Mouse (Mus musculus) liver, embryonic 14.5 days (tissue): ENCODE results near the gene Gen1. TPM values are rescaled to one million over a fixed set of nuclear protein-coding genes. Genes with fewer than 3 reads are reported as not detected.

ENCODE experiments used
- ATAC-seq: fragments of 200-750 bp; cut with Nextera tagmentation; 2 replicates; pipeline ENCODE4 v1.8.0; 2017; ENCODE audit warnings: moderate number of reproducible peaks, mild to moderate bottlenecking, moderate library complexity; ENCODE audit not compliant: insufficient read depth
- DNase-seq, 3 experiments: peaks; one replicate each; pipeline ENCODE4 v3.0.0-alpha.2; 2012 to 2013; ENCODE audit warnings: low read depth in 3 of 3, low spot score in 3 of 3
- H3K27ac ChIP-seq: fragments of 300-500 bp; sonication (generic); 2 replicates; pipeline ENCODE4 v1.5.1; 2014; ENCODE audit warnings: moderate library complexity, mild to moderate bottlenecking, control low read depth, inconsistent platforms
- H3K27me3 ChIP-seq: fragments of 300-500 bp; sonication (generic); 2 replicates; pipeline ENCODE4 v1.6.1; 2014; ENCODE audit warnings: mild to moderate bottlenecking, low read length, moderate library complexity; ENCODE audit not compliant: control insufficient read depth, insufficient read depth
- H3K36me3 ChIP-seq: fragments of 300-500 bp; sonication (generic); replicated peaks from 2 replicates; pipeline ENCODE4 v1.6.1; 2014; ENCODE audit warnings: low read depth; ENCODE audit not compliant: control insufficient read depth, insufficient read depth
- H3K4me1 ChIP-seq, 2 experiments: fragments of 200-500 bp in 1 of 2; fragments of 300-500 bp in 1 of 2; sonication (generic) in 1 of 2; replicated peaks; 2 replicates each; pipeline ENCODE4 v1.6.1; 2012 to 2014; ENCODE audit warnings: antibody characterized with exemption in 1 of 2, inconsistent platforms in 1 of 2, low read length in 1 of 2; ENCODE audit not compliant: control insufficient read depth in 2 of 2, insufficient read depth in 2 of 2
- H3K4me2 ChIP-seq: fragments of 300-500 bp; sonication (generic); 2 replicates; pipeline ENCODE4 v1.6.1; 2014; ENCODE audit warnings: low read depth, mild to moderate bottlenecking, control low read depth, moderate library complexity
- H3K4me3 ChIP-seq, 2 experiments: fragments of 200-500 bp in 1 of 2; fragments of 300-500 bp in 1 of 2; sonication (generic) in 1 of 2; 2 replicates each; pipeline ENCODE4 v1.5.1; 2012 to 2014; ENCODE audit warnings: low read depth in 2 of 2, low read length in 2 of 2, mild to moderate bottlenecking in 2 of 2, control low read depth in 1 of 2, inconsistent platforms in 1 of 2, moderate library complexity in 1 of 2; ENCODE audit not compliant: insufficient read depth in 1 of 2
- H3K9ac ChIP-seq: fragments of 300-500 bp; sonication (generic); replicated peaks from 2 replicates; pipeline ENCODE4 v1.6.1; 2014; ENCODE audit warnings: mild to moderate bottlenecking, control low read depth, moderate library complexity
- H3K9me3 ChIP-seq: fragments of 300-500 bp; sonication (generic); 2 replicates; pipeline ENCODE4 v1.6.1; 2016; ENCODE audit warnings: low read length, mixed read lengths; ENCODE audit not compliant: control insufficient read depth
- CTCF ChIP-seq: IDR thresholded peaks from 2 replicates; pipeline ENCODE4 v1.5.1; 2016; ENCODE audit warnings: antibody characterized with exemption, low read depth, control low read depth
- EP300 ChIP-seq: IDR thresholded peaks from 2 replicates; pipeline ENCODE4 v1.6.1; 2016; ENCODE audit warnings: antibody characterized with exemption, low read depth
- WGBS: fragments of 180-500 bp; shearing (Covaris S2); extraction: QIAGEN DNeasy Blood & Tissue Kit; methylation state at CpG from one replicate; pipeline ENCODE4 v1.1.7; 2014; ENCODE audit not compliant: insufficient replicate concordance; 5-methylcytosine and 5-hydroxymethylcytosine counted together
- polyA plus RNA-seq, 2 experiments: library from polyadenylated mRNA; depleted of rRNA in 1 of 2; stranded (reverse) in 1 of 2; unstranded in 1 of 2; fragments of >200 nt; fragmentation: Nextera tagmentation in 1 of 2; extraction: Ambion mirVana in 1 of 2; gene quantifications; 2 replicates each; pipeline versions ENCODE4 v1.2.1 to v1.2.3; 2012 to 2014

Gen1 gene
- polyA plus RNA-seq, 2 experiments: 4.4 to 10.9 TPM

- ATAC-seq: no peak
- Histone ChIP-seq H3K27me3 (no peaks in the 10 kb centered on the region), H3K27ac (no peak overlapping the region), H3K36me3 (peaks cover 63% of the 10 kb centered on the region), H3K4me1 (no peaks in the 10 kb centered on the region), H3K4me2 (no peak overlapping the region), H3K4me3 (no peak overlapping the region), H3K9me3 (no peaks in the 10 kb centered on the region), H3K9ac (no peak overlapping the region)
- 79% methylated on average over 1 of the region's 1 CpGs for WGBS
- no peak for TF ChIP-seq EP300
- TF ChIP-seq CTCF: no peak
- DNase-seq: no peak
These were observed 35.3 kb upstream of the Gen1 start for GRCm38 (mm10) chr12:11300858-11301257.

- Histone ChIP-seq H3K27ac (no peak overlapping the region), H3K36me3 (peaks cover 60% of the 10 kb centered on the region), H3K4me3 (no peak overlapping the region), H3K4me2 (no peak overlapping the region), H3K9ac (no peak overlapping the region), H3K4me1 (no peaks in the 10 kb centered on the region), H3K9me3 (no peaks in the 10 kb centered on the region), H3K27me3 (no peaks in the 10 kb centered on the region)
- no peak for DNase-seq
- TF ChIP-seq CTCF (peak; percentile 26; the same call in 1 of the 2 replicates), EP300 (no peak)
- no peak for ATAC-seq
- 89% methylated on average over 2 of the region's 2 CpGs for WGBS
These were observed 20.8 kb upstream of the Gen1 start for GRCm38 (mm10) chr12:11286382-11286781.

- no peak overlapping the region for H3K4me2 ChIP-seq
- H3K36me3 ChIP-seq: peaks cover 58% of the 10 kb centered on the region
- ATAC-seq (no peak), DNase-seq (no peak)
- no peak overlapping the region for H3K4me3 ChIP-seq
- H3K9ac ChIP-seq: no peak overlapping the region
- H3K4me1 ChIP-seq: no peaks in the 10 kb centered on the region
- no peak overlapping the region for H3K27ac ChIP-seq
- TF ChIP-seq EP300: no peak
- TF ChIP-seq CTCF: no peak
- 93% methylated on average over 2 of the region's 2 CpGs for WGBS
- no peaks in the 10 kb centered on the region for H3K27me3 ChIP-seq
- no peaks in the 10 kb centered on the region for H3K9me3 ChIP-seq
These were observed 16.0 kb upstream of the Gen1 start for GRCm38 (mm10) chr12:11281584-11281983.

DNA sequence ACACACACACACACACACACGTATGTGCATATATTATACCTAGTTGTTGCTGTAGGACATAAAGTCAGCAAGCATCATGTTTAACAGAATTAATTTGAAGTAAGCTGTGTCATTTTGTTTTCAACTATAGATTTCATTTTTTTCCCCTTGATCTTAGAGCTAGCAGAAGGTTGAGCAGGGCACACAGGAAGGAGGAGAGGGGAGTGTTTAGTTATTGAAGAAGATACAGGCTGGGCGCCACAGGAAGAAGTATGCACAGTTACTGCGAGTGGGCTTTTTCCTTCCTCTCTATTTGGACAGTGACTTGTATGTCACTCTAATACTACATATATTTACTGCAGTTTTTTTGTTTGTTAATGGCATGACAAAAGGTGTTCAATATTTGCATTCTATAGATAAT is 14.3 kb upstream of the Gen1 start:
- Histone ChIP-seq H3K36me3 (peaks cover 48% of the 10 kb centered on the region), H3K9me3 (no peaks in the 10 kb centered on the region), H3K9ac (no peak overlapping the region), H3K4me1 (no peaks in the 10 kb centered on the region), H3K4me3 (no peak overlapping the region), H3K27me3 (no peaks in the 10 kb centered on the region), H3K4me2 (no peak overlapping the region), H3K27ac (no peak overlapping the region)
- ATAC-seq: no peak
- TF ChIP-seq EP300: no peak
- TF ChIP-seq CTCF: no peak
- 74% methylated on average over 3 of the region's 3 CpGs for WGBS
- no peak for DNase-seq

- 87% methylated on average over 6 of the region's 6 CpGs for WGBS
- Histone ChIP-seq H3K27me3 (no peaks in the 10 kb centered on the region), H3K9ac (no peak overlapping the region), H3K36me3 (peaks cover 46% of the 10 kb centered on the region), H3K4me1 (no peaks in the 10 kb centered on the region), H3K4me3 (no peak overlapping the region), H3K4me2 (no peak overlapping the region), H3K27ac (no peak overlapping the region), H3K9me3 (no peaks in the 10 kb centered on the region)
- ATAC-seq (no peak), DNase-seq (no peak)
- TF ChIP-seq EP300 (no peak), CTCF (no peak)
These were observed 11.6 kb upstream of the Gen1 start for GRCm38 (mm10) chr12:11277207-11277606.
